Mouse (Mus musculus) stomach, postnatal 0 days (tissue): Measurements from ENCODE around the gene Olfr304. TPM values are rescaled to one million over a fixed set of nuclear protein-coding genes. Genes with fewer than 3 reads are reported as not detected.
A peak's percentile ranks its signal among the peaks of the same experiment; 100 is the strongest.
"Not testable (repeated sequence)": the region's sequence is repeated elsewhere in the genome, so short reads cannot be mapped to it uniquely, and the experiment has no call there.

Experiments used
- ATAC-seq: fragments of 200-750 bp; cut with Nextera tagmentation; 2 replicates; pipeline ENCODE4 v1.8.0; 2017; ENCODE audit not compliant: low FRiP score, low TSS enrichment
- DNase-seq: peaks from one replicate; pipeline ENCODE4 v3.0.0-alpha.2; 2016; ENCODE audit warnings: low spot score
- H3K27ac ChIP-seq: fragments of 300-500 bp; sonication (generic); replicated peaks from 2 replicates; pipeline ENCODE4 v1.5.1; 2014; ENCODE audit warnings: mild to moderate bottlenecking, control low read depth
- H3K27me3 ChIP-seq: fragments of 300-500 bp; sonication (generic); 2 replicates; pipeline ENCODE4 v1.6.1; 2014; ENCODE audit warnings: low read length; ENCODE audit not compliant: control insufficient read depth, insufficient read depth
- H3K36me3 ChIP-seq: fragments of 300-500 bp; sonication (generic); 2 replicates; pipeline ENCODE4 v1.6.1; 2014; ENCODE audit warnings: low read length, mixed read lengths; ENCODE audit not compliant: control insufficient read depth, insufficient read depth
- H3K4me1 ChIP-seq: fragments of 300-500 bp; sonication (generic); replicated peaks from 2 replicates; pipeline ENCODE4 v1.6.1; 2014; ENCODE audit warnings: antibody characterized with exemption; ENCODE audit not compliant: control insufficient read depth, insufficient read depth
- H3K4me2 ChIP-seq: fragments of 300-500 bp; sonication (generic); replicated peaks from 2 replicates; pipeline ENCODE4 v1.6.1; 2014; ENCODE audit warnings: low read depth, mild to moderate bottlenecking, control low read depth, moderate library complexity
- H3K4me3 ChIP-seq: fragments of 300-500 bp; sonication (generic); 2 replicates; pipeline ENCODE4 v1.5.1; 2014; ENCODE audit warnings: low read depth, low read length, control low read depth
- H3K9ac ChIP-seq: fragments of 300-500 bp; sonication (generic); 2 replicates; pipeline ENCODE4 v1.6.1; 2014; ENCODE audit warnings: mild to moderate bottlenecking, low read length, control low read depth, mixed read lengths
- H3K9me3 ChIP-seq: fragments of 300-500 bp; sonication (generic); 2 replicates; pipeline ENCODE4 v1.6.1; 2016; ENCODE audit warnings: low read length; ENCODE audit not compliant: control insufficient read depth
- CTCF ChIP-seq: IDR thresholded peaks from 2 replicates; pipeline ENCODE4 v1.5.1; 2016; ENCODE audit warnings: antibody characterized with exemption, low read depth, mild to moderate bottlenecking, moderate library complexity
- EP300 ChIP-seq: optimal IDR thresholded peaks from 2 replicates; pipeline ENCODE3; 2016; ENCODE audit warnings: antibody characterized with exemption
- WGBS: fragments of 180-500 bp; shearing (Covaris S2); extraction: QIAGEN DNeasy Blood & Tissue Kit; methylation state at CpG from one replicate; pipeline ENCODE4 v1.1.7; 2014; 5-methylcytosine and 5-hydroxymethylcytosine counted together
- polyA plus RNA-seq: library from polyadenylated mRNA; unstranded; fragments of >200 nt; fragmentation: Nextera tagmentation; extraction: Ambion mirVana; gene quantifications from 2 replicates; pipeline ENCODE4 v1.2.1, GENCODE M21; 2015

The Olfr304 gene
- not detected in 2 replicates for polyA plus RNA-seq

GRCm38 (mm10) chr7:86386558-86386957 is at the start of gene Olfr304:
Gene Olfr304, minus strand, starts transcription at chr7:86386658.
- no peak within 1 kb of the TSS for H3K4me2 ChIP-seq
- no peak within 1 kb of the TSS for H3K9ac ChIP-seq
- no peaks in the 10 kb centered on the region for H3K36me3 ChIP-seq
- DNase-seq, result no peak
- no peaks in the 10 kb centered on the region for H3K27me3 ChIP-seq
- H3K4me3 ChIP-seq, result no peak within 1 kb of the TSS
- 63% methylated on average over 1 of the region's 1 CpGs for WGBS
- ATAC-seq, result no peak
- H3K27ac ChIP-seq, result no peak within 1 kb of the TSS
- TF ChIP-seq CTCF, result no peak
- no peak for TF ChIP-seq EP300
- H3K4me1 ChIP-seq, result no peaks in the 10 kb centered on the region
- H3K9me3 ChIP-seq, result no peaks in the 10 kb centered on the region

- Histone ChIP-seq H3K4me3 (no peak within 1 kb of the TSS), H3K27ac (no peak within 1 kb of the TSS), H3K27me3 (no peaks in the 10 kb centered on the region), H3K36me3 (no peaks in the 10 kb centered on the region), H3K9ac (no peak within 1 kb of the TSS), H3K4me1 (no peaks in the 10 kb centered on the region), H3K4me2 (no peak within 1 kb of the TSS), H3K9me3 (no peaks in the 10 kb centered on the region)
- DNase-seq, result no peak
- no peak for ATAC-seq
- WGBS, result 74% methylated on average over 2 of the region's 2 CpGs
- no peak for TF ChIP-seq EP300
- TF ChIP-seq CTCF, result no peak
Measured at GRCm38 (mm10) chr7:86403546-86403945, 17.1 kb upstream of the Olfr304 start, which contains the start of gene Olfr301. Gene Olfr301, plus strand, starts transcription at chr7:86403846.

- no peak within 1 kb of the TSS for H3K27ac ChIP-seq
- H3K9me3 ChIP-seq, result no peaks in the 10 kb centered on the region
- H3K36me3 ChIP-seq, result no peaks in the 10 kb centered on the region
- no peak within 1 kb of the TSS for H3K4me3 ChIP-seq
- DNase-seq, result no peak
- no peak for ATAC-seq
- no peak for TF ChIP-seq CTCF
- no peak for TF ChIP-seq EP300
- no peaks in the 10 kb centered on the region for H3K4me1 ChIP-seq
- no peaks in the 10 kb centered on the region for H3K27me3 ChIP-seq
- no peak within 1 kb of the TSS for H3K9ac ChIP-seq
- no peak within 1 kb of the TSS for H3K4me2 ChIP-seq
Measured at GRCm38 (mm10) chr7:86397689-86398088, 11.2 kb upstream of the Olfr304 start, which contains the start of gene Olfr303. Gene Olfr303, minus strand, starts transcription at chr7:86397789.

- no peak overlapping the region for H3K4me2 ChIP-seq
- TF ChIP-seq CTCF (peak; percentile 48), EP300 (no peak)
- no peaks in the 10 kb centered on the region for H3K27me3 ChIP-seq
- H3K9ac ChIP-seq, result no peak overlapping the region
- ATAC-seq (no peak), DNase-seq (no peak)
- H3K36me3 ChIP-seq, result no peaks in the 10 kb centered on the region
- no peaks in the 10 kb centered on the region for H3K4me1 ChIP-seq
- no peaks in the 10 kb centered on the region for H3K9me3 ChIP-seq
- WGBS, result 60% methylated on average over 3 of the region's 3 CpGs
- no peak overlapping the region for H3K4me3 ChIP-seq
- H3K27ac ChIP-seq, result no peak overlapping the region
Measured at GRCm38 (mm10) chr7:86385769-86386168, 689 bp downstream of the Olfr304 start.

GRCm38 (mm10) chr7:86366828-86367227 is 19.6 kb downstream of the Olfr304 start, which contains the start of gene Olfr305:
Gene Olfr305, minus strand, starts transcription at chr7:86366928.
- no peak for DNase-seq
- no peak within 1 kb of the TSS for H3K4me3 ChIP-seq
- no peak within 1 kb of the TSS for H3K9ac ChIP-seq
- WGBS, result 81% methylated on average over 1 of the region's 1 CpGs
- TF ChIP-seq CTCF, result no peak
- TF ChIP-seq EP300, result no peak
- H3K27ac ChIP-seq, result no peak within 1 kb of the TSS
- no peaks in the 10 kb centered on the region for H3K36me3 ChIP-seq
- H3K27me3 ChIP-seq, result no peaks in the 10 kb centered on the region
- no peaks in the 10 kb centered on the region for H3K9me3 ChIP-seq
- no peaks in the 10 kb centered on the region for H3K4me1 ChIP-seq
- no peak within 1 kb of the TSS for H3K4me2 ChIP-seq
- ATAC-seq, result no peak

- not testable (repeated sequence) for H3K27ac ChIP-seq, H3K4me2 ChIP-seq, DNase-seq, H3K27me3 ChIP-seq, ATAC-seq, H3K9ac ChIP-seq, H3K36me3 ChIP-seq, H3K4me3 ChIP-seq, H3K9me3 ChIP-seq, H3K4me1 ChIP-seq
- WGBS, result 83% methylated on average over 9 of the region's 9 CpGs
Measured at GRCm38 (mm10) chr7:86346296-86346695, 40.2 kb downstream of the Olfr304 start.
